Mouse (Mus musculus) layer of hippocampus, adult 11-12 months (tissue): ENCODE data around the gene Golga4.

Experiments used
- DNase-seq: peaks from one replicate; pipeline ENCODE4 v3.0.0; 2022; ENCODE audit warnings: low spot score

Golga4 gene

DNA sequence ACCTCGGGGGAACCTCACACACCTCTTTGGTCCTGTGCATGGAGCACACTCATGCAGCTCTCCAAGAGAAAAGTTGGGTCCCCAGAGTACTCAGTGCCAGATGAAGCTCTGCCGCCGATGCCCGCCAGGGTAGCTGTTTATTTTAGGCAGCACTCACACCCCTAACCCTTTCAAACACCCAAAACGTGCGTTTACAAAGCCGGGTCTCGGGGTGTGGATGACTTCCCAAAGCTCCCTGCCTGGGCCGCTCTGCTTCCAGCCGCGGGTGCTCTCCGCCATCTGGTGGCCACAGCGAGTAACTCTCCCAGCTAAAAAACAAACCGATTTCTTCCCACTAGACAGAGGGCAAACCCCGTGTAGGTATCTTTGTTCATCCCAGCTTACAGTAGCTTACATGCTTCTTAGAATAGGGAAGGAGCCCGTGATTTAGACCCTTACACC is 16.5 kb upstream of the Golga4 start:
- DNase-seq, result peak; percentile 63

GRCm38 (mm10) chr9:118491195-118491594 is 14.9 kb upstream of the Golga4 start:
- no peak for DNase-seq

- no peak for DNase-seq
These were observed 13.0 kb upstream of the Golga4 start for GRCm38 (mm10) chr9:118492932-118493698.

DNA sequence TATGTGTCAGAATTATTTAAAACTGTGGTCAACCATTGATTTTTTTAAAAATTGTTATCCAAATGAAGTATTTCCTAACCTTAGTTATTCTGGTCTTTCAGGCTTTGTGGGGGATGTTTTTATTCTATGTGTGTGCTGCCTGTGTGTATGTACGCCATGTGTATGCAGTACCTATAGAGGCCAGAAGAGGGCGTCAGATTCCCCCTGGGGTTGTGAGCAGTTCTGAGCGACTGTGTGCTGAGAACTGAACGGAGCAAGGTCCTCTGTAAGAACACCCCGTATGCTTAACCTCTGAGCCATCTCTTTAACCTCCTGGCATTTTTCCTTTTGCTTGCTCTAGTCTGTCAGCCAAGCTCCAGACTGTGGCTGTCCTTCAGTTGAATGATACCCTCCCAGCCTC is 12.0 kb upstream of the Golga4 start:
- no peak for DNase-seq

DNA sequence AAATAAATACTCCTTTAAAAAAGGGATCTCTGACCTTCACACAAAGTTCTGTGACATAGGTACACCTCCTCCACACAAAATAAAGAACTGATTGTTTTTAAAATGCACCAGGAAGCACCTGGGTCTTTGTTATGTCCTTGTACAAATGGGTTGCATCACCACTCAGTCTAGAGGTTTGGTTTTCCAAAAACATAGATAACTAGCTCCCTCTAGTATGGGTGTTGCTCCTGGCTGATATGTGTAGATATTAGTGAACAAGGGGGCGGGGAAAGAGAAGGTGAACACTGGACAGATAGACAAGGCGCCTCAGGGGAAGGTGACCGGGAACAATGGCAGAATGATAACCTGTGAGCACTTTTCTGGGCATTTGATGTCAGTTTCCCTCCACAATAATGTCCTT is 10.1 kb upstream of the Golga4 start:
- DNase-seq, result no peak

DNA sequence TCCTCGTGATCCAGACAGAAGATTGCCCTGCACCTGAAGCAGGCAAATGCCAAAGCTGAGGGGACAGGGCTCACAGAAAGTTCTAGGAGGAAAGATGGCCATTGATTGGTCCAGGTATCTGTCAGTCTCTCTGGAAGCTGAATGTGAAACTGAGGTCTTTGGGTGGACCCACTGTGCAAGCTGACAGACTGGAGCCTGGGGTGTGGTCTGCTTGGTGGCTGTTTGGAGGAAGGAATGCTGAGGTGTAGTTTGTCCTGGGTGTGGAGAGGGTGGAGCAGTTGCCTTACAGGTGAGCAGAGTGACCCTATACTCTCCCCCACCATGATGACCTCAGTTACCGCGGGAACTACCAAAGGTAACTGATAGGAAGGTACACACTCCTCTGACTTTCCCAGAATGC is 9.1 kb upstream of the Golga4 start:
- DNase-seq, result no peak

- no peak for DNase-seq
These were observed 8.0 kb upstream of the Golga4 start for GRCm38 (mm10) chr9:118498061-118498460.

DNA sequence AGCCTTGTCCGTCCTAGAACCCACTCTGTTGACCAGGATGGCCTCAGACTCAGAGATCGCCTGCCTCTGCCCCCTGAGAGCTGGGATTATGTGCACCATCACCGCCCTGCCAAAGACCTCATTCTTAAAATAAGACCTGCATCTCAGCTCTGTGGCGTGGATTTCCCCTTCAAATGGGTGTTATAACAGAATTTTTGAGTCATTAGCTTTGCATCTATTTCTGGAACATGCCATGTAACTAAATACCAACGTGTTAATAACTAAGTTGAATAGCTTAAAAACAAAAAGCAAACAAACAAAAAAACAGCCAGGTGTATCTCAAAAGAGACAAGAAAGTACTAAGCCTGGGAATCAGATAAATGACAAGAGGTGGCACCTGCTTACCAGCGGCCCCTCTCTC is 5.1 kb upstream of the Golga4 start:
- no peak for DNase-seq

- no peak for DNase-seq
These were observed 1.4 kb upstream of the Golga4 start for GRCm38 (mm10) chr9:118504656-118505055.

DNA sequence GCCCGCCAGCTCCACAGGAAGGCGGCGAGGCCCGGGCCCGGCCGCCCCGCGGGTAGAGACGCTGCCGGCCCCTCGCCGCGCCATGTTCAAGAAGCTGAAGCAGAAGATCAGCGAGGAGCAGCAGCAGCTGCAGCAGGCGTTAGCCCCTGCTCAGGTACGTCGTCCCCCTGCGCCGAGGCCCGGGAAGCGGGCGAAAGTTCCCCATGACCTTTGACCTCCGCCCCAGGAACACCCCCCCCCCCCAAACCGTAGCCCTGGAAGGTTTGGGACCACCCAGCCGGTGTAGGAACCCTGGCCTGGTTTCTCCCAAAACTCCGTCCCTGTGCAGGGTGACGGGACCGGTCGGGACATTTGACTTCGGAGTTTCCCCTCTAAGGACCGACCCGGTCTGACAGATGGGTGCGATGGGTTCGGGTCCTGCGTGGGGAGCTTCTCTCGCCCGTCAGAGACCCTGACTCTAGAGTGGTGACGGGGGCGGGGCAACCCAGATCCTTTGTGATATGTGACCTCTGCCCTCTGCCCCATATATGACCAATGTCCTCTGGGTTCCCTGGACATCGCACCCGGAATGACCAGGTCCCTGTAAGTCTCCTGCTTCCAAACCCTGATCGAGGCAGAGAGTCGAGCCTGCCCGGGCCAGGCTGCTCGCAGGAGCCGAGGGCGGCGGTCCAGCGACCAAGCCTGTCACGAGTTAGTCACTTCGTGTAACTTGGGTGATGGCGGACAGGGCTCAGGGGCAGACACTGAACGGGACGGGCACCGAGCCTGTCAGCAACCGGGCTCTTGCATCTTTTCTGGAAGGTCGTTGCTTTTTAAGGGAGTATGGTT is 551 bp downstream of the Golga4 start:
- peak; percentile 14 for DNase-seq

- no peak for DNase-seq
These were observed 1.5 kb downstream of the Golga4 start for GRCm38 (mm10) chr9:118507552-118507951.

GRCm38 (mm10) chr9:118508601-118509000 is 2.5 kb downstream of the Golga4 start:
- no peak for DNase-seq

GRCm38 (mm10) chr9:118510941-118511690 is 5.0 kb downstream of the Golga4 start:
- no peak for DNase-seq

GRCm38 (mm10) chr9:118512681-118513233 is 6.7 kb downstream of the Golga4 start:
- DNase-seq, result no peak

DNA sequence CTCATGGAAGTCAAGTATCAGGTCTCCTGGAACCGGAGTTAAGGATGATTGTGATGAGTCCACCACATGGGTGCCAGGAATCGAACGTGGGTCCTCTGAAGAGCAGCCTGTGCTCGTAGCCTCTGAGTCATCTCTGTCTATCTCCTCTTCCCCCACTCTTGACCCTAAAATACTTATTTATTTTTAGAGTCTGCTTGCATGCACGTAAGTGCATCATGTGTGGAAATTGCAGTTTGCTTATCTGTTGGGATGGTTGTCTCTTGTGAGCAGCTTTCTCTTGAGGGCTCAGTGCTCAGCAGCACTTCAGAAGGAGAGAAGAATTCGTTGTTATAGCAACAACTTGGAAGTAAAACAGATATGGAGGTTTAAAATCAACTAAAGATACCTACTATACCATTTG is 9.4 kb downstream of the Golga4 start:
- DNase-seq, result no peak

- DNase-seq, result no peak
These were observed 10.1 kb downstream of the Golga4 start for GRCm38 (mm10) chr9:118516162-118516561.

GRCm38 (mm10) chr9:118517619-118518018 is 11.6 kb downstream of the Golga4 start:
- no peak for DNase-seq

- DNase-seq, result no peak
These were observed 13.0 kb downstream of the Golga4 start for GRCm38 (mm10) chr9:118519101-118519500.

- no peak for DNase-seq
These were observed 13.9 kb downstream of the Golga4 start for GRCm38 (mm10) chr9:118520011-118520410.

- DNase-seq, result no peak
These were observed 14.8 kb downstream of the Golga4 start for GRCm38 (mm10) chr9:118520858-118521257.

DNA sequence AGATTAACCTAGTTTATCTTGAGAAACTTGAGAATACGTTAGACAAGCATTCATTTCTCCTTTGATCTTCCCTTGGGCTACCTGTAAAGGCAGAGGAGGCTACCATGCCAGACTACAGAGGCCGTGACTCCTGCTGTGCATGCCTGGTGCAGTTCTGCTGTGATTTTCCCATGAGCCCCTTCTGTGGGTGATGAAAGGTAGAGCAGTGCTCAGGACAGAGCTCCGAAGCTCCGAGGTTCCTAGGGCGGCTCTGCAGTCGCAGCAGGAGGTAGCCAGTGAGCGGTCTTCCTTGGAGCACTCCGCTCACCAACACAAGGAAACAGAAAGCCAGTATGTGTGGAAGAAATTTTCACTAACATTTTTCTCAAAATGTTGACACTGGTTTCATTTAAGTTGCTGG is 15.6 kb downstream of the Golga4 start:
- DNase-seq, result no peak

- DNase-seq, result no peak
These were observed 17.7 kb downstream of the Golga4 start for GRCm38 (mm10) chr9:118523738-118524137.
